Mouse (Mus musculus) monocyte, adult 59 days (primary cell): ENCODE measurements around the gene Gtsf1. TPM values are rescaled to one million over a fixed set of nuclear protein-coding genes. Genes with fewer than 3 reads are reported as not detected.

ENCODE experiments used
- total RNA-seq, 2 experiments: library from RNA; stranded (reverse); gene quantifications; one replicate each; pipeline ENCODE4 v1.2.4; 2023

Gtsf1 gene
- total RNA-seq, result under 1 TPM in 1 of 2 experiments, not detected in 1; 0.82 TPM

GRCm38 (mm10) chr15:103430241-103430640, at the start of gene Gtsf1:
TSS of gene Gtsf1 (minus strand) at chr15:103430470.

GRCm38 (mm10) chr15:103453551-103454218, 23.4 kb upstream of the Gtsf1 start, which contains the start of gene Nckap1l:
TSS of gene Nckap1l (plus strand) at chr15:103453794.

GRCm38 (mm10) chr15:103448369-103448768, 18.1 kb upstream of the Gtsf1 start, which contains the start of gene Gtsf2:
TSS of gene Gtsf2 (minus strand) at chr15:103448469.

GRCm38 (mm10) chr15:103366376-103367149, 63.7 kb downstream of the Gtsf1 start, which contains the start of gene Itga5:
TSS of gene Itga5 (minus strand) at chr15:103366763.

Other genes with a start within 250 kb of the Gtsf1 start
- gene Cbx5, start 190.7 kb downstream of the Gtsf1 start, total RNA-seq, result 10 to 100 TPM in 1 of 2 experiments, 1 to 10 TPM in 1; 9.1 to 13.8 TPM
- 100 to 1,000 TPM; 297 to 355 TPM for gene Hnrnpa1, start 190.0 kb downstream of the Gtsf1 start, total RNA-seq
- 100 to 1,000 TPM; 104 to 107 TPM for gene Nfe2, start 172.1 kb downstream of the Gtsf1 start, total RNA-seq
- 100 to 1,000 TPM; 107 to 123 TPM for gene Copz1, start 157.8 kb downstream of the Gtsf1 start, total RNA-seq
- 1 to 10 TPM; 1.3 to 2.1 TPM for gene Gpr84, start 119.9 kb downstream of the Gtsf1 start, total RNA-seq
- gene Zfp385a, start 90.4 kb downstream of the Gtsf1 start, total RNA-seq, result 100 to 1,000 TPM; 119 to 145 TPM
- 10 to 100 TPM; 78.4 to 84.2 TPM for gene Itga5, start 63.7 kb downstream of the Gtsf1 start, total RNA-seq
- not detected for gene Gtsf2, start 18.0 kb upstream of the Gtsf1 start, total RNA-seq
- gene Nckap1l, start 23.3 kb upstream of the Gtsf1 start, total RNA-seq, result 100 to 1,000 TPM; 366 to 377 TPM
- gene Pde1b, start 72.6 kb upstream of the Gtsf1 start, total RNA-seq, result 10 to 100 TPM; 57.6 to 73.3 TPM
- not detected for gene Ppp1r1a, start 107.5 kb upstream of the Gtsf1 start, total RNA-seq
- not detected for gene Glycam1, start 134.6 kb upstream of the Gtsf1 start, total RNA-seq